Mouse (Mus musculus) testis, adult 2 months (tissue): ENCODE measurements around the gene Itch.

Experiments used
- CTCF ChIP-seq: fragments of 200-500 bp; IDR thresholded peaks from 2 replicates; pipeline ENCODE4 v1.5.1; 2012; ENCODE audit warnings: low read depth, mild to moderate bottlenecking, inconsistent platforms, low read length, moderate library complexity; ENCODE audit not compliant: control insufficient read depth, insufficient read depth, insufficient replicate concordance
- POLR2A ChIP-seq: fragments of 200-500 bp; IDR thresholded peaks from 2 replicates; pipeline ENCODE4 v1.6.1; 2012; ENCODE audit warnings: low read depth, mild to moderate bottlenecking, inconsistent platforms, low read length, moderate library complexity; ENCODE audit not compliant: control insufficient read depth

DNA sequence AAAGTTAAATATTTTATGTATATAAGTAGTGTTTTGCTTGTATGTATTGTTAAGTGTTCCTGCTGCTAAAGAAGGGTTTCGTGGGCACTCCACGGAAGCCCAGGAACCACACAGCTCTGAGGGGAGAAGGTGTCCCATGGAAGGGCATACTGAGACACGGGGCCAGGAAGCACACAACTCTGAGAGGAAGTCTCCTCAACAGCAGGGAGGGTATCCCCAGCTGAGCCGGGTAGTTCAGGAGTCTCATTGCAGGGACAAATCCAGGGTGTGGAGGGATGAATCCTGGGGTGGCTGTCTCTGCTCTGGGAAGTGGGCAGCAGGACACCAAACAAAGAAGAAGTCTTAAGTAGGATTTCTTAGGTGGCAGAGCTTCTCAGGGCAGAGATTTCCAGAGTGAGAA lies 104.0 kb downstream of the Itch start:
- no peak for TF ChIP-seq CTCF
- no peak for TF ChIP-seq POLR2A
